Mouse (Mus musculus) ES-Bruce4 (cell line): ENCODE data around the gene Lpar3. TPM values are rescaled to one million over a fixed set of nuclear protein-coding genes. Genes with fewer than 3 reads are reported as not detected.

ENCODE experiments used
- H3K27ac ChIP-seq: 2 replicates; pipeline ENCODE4 v1.5.1; 2012; ENCODE audit warnings: low read length, inconsistent platforms; ENCODE audit not compliant: insufficient read depth
- H3K27me3 ChIP-seq: 2 replicates; pipeline ENCODE4 v1.6.1; 2012; ENCODE audit warnings: mild to moderate bottlenecking, low read length, inconsistent platforms; ENCODE audit not compliant: control insufficient read depth, poor library complexity, insufficient read depth, severe bottlenecking
- H3K36me3 ChIP-seq: 2 replicates; pipeline ENCODE4 v1.6.1; 2012; ENCODE audit warnings: inconsistent platforms, mild to moderate bottlenecking, low read length, moderate library complexity; ENCODE audit not compliant: control insufficient read depth, poor library complexity, insufficient read depth, severe bottlenecking
- H3K4me1 ChIP-seq: one replicate; pipeline ENCODE4 v1.8.1; 2011; ENCODE audit warnings: low read length; ENCODE audit not compliant: control insufficient read depth, insufficient read depth
- H3K4me3 ChIP-seq: 2 replicates; pipeline ENCODE4 v1.5.1; 2011; ENCODE audit warnings: low read depth, mild to moderate bottlenecking, low read length
- H3K9ac ChIP-seq: 2 replicates; pipeline ENCODE4 v1.6.1; 2012; ENCODE audit warnings: low read depth, mild to moderate bottlenecking, inconsistent platforms; ENCODE audit not compliant: poor library complexity, severe bottlenecking
- H3K9me3 ChIP-seq: replicated peaks from 2 replicates; pipeline ENCODE4 v1.6.1; 2012; ENCODE audit warnings: mild to moderate bottlenecking, low read length, inconsistent platforms; ENCODE audit not compliant: control insufficient read depth, poor library complexity, insufficient read depth, severe bottlenecking
- CTCF ChIP-seq: IDR thresholded peaks from one replicate; pipeline ENCODE4 v1.8.1; 2011; ENCODE audit warnings: low read depth, low read length
- EP300 ChIP-seq: IDR thresholded peaks from 2 replicates; pipeline ENCODE4 v1.6.1; 2011; ENCODE audit warnings: low read depth, low read length; ENCODE audit not compliant: insufficient read depth
- POLR2A ChIP-seq: IDR thresholded peaks from one replicate; pipeline ENCODE4 v1.8.1; 2011; ENCODE audit warnings: low read length; ENCODE audit not compliant: insufficient read depth
- polyA plus RNA-seq: library from polyadenylated mRNA; stranded (reverse); fragments of >200 nt; gene quantifications from 2 replicates; pipeline ENCODE4 v1.2.4, GENCODE M21; 2011; ENCODE audit warnings: low read depth; ENCODE audit not compliant: missing spikeins, insufficient read depth, insufficient read length

Lpar3 gene
- polyA plus RNA-seq, 1 experiment, result 0.33 TPM

DNA sequence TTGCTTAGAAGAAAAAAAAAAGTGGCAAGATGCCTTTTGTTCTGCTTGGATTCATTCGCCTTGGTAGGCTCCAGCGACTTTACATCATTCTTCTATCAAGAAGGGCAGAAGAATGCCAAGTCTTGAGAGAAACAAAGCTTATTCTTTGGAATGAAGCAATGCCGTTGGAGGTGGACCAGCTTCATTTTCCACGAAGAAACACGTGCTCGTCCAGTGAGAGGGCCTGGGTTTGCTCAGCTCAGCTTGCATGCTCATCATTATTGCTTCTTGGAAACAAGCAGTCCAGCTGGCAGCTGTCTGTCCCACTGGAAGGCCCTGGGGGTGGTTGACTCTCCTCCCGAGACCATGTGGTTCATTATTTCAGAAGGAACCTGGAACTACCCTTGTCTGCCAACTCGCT lies 94.7 kb downstream of the Lpar3 start:
- Histone ChIP-seq H3K27ac (no peak overlapping the region), H3K9me3 (no peaks in the 10 kb centered on the region), H3K4me3 (no peak overlapping the region), H3K27me3 (no peaks in the 10 kb centered on the region; the same call in 1 of the 2 replicates), H3K36me3 (no peaks in the 10 kb centered on the region), H3K9ac (no peak overlapping the region), H3K4me1 (no peaks in the 10 kb centered on the region)
- TF ChIP-seq CTCF (no peak), EP300 (no peak), POLR2A (no peak)

- TF ChIP-seq POLR2A (no peak), CTCF (no peak), EP300 (no peak)
- H3K27ac ChIP-seq, result no peak overlapping the region
- H3K9ac ChIP-seq, result no peak overlapping the region
- H3K27me3 ChIP-seq, result no peaks in the 10 kb centered on the region; the same call in 1 of the 2 replicates
- no peaks in the 10 kb centered on the region for H3K9me3 ChIP-seq
- no peak overlapping the region for H3K4me3 ChIP-seq
- no peaks in the 10 kb centered on the region for H3K36me3 ChIP-seq
- no peaks in the 10 kb centered on the region for H3K4me1 ChIP-seq
These were observed 95.5 kb downstream of the Lpar3 start for GRCm38 (mm10) chr3:146316293-146316692.

- Histone ChIP-seq H3K27ac (no peak overlapping the region), H3K4me3 (no peak overlapping the region), H3K9ac (no peak overlapping the region), H3K36me3 (no peaks in the 10 kb centered on the region), H3K4me1 (no peaks in the 10 kb centered on the region), H3K27me3 (no peaks in the 10 kb centered on the region; the same call in 1 of the 2 replicates), H3K9me3 (no peaks in the 10 kb centered on the region)
- TF ChIP-seq CTCF (no peak), EP300 (no peak), POLR2A (no peak)
These were observed 96.6 kb downstream of the Lpar3 start for GRCm38 (mm10) chr3:146317366-146317765.

GRCm38 (mm10) chr3:146317911-146318310 lies 97.1 kb downstream of the Lpar3 start:
- no peaks in the 10 kb centered on the region for H3K4me1 ChIP-seq
- H3K27me3 ChIP-seq, result no peaks in the 10 kb centered on the region; the same call in 1 of the 2 replicates
- no peak for TF ChIP-seq POLR2A
- TF ChIP-seq EP300, result no peak
- TF ChIP-seq CTCF, result no peak
- no peaks in the 10 kb centered on the region for H3K9me3 ChIP-seq
- H3K36me3 ChIP-seq, result no peaks in the 10 kb centered on the region
- H3K4me3 ChIP-seq, result no peak overlapping the region
- H3K27ac ChIP-seq, result no peak overlapping the region
- no peak overlapping the region for H3K9ac ChIP-seq

- no peak overlapping the region for H3K27ac ChIP-seq
- H3K36me3 ChIP-seq, result no peaks in the 10 kb centered on the region
- H3K27me3 ChIP-seq, result no peaks in the 10 kb centered on the region
- no peaks in the 10 kb centered on the region for H3K4me1 ChIP-seq
- H3K9ac ChIP-seq, result no peak overlapping the region
- H3K9me3 ChIP-seq, result no peaks in the 10 kb centered on the region
- H3K4me3 ChIP-seq, result no peak overlapping the region
- TF ChIP-seq EP300 (no peak), POLR2A (no peak), CTCF (no peak)
These were observed 97.8 kb downstream of the Lpar3 start for GRCm38 (mm10) chr3:146318520-146318938.

GRCm38 (mm10) chr3:146318987-146319386 lies 98.2 kb downstream of the Lpar3 start:
- Histone ChIP-seq H3K9me3 (no peaks in the 10 kb centered on the region), H3K9ac (no peak overlapping the region), H3K4me3 (no peak overlapping the region), H3K27ac (no peak overlapping the region), H3K36me3 (no peaks in the 10 kb centered on the region), H3K27me3 (no peaks in the 10 kb centered on the region), H3K4me1 (no peaks in the 10 kb centered on the region)
- TF ChIP-seq POLR2A, result no peak
- TF ChIP-seq CTCF, result no peak
- no peak for TF ChIP-seq EP300

DNA sequence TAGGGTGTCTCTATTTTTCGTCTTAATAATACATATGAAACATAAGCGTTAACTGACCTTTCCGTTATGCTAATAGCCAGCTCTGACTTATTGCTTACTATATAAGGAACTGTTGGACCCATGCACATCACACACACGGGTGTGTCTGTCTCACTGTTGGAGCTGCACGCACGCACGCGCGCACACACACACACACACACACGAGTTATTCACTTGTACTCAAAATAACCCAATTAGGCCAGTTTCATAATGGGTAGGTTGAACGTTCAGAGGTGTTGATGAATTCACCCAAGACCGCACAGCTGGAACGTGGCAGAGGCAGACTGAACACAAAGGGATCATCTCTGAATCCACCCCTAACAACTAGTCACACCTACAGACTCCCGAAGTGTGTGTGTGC lies 98.7 kb downstream of the Lpar3 start:
- Histone ChIP-seq H3K9ac (no peak overlapping the region), H3K36me3 (no peaks in the 10 kb centered on the region), H3K4me1 (no peaks in the 10 kb centered on the region), H3K4me3 (no peak overlapping the region), H3K9me3 (no peaks in the 10 kb centered on the region), H3K27ac (no peak overlapping the region), H3K27me3 (no peaks in the 10 kb centered on the region)
- no peak for TF ChIP-seq EP300
- no peak for TF ChIP-seq CTCF
- TF ChIP-seq POLR2A, result no peak
